Mouse (Mus musculus) neural tube, embryonic 13.5 days (tissue): ENCODE results near the gene Inpp5a. TPM values are rescaled to one million over a fixed set of nuclear protein-coding genes. Genes with fewer than 3 reads are reported as not detected.

Source experiments
- polyA plus RNA-seq: library from polyadenylated mRNA; unstranded; fragments of >200 nt; fragmentation: Nextera tagmentation; extraction: Ambion mirVana; gene quantifications from 2 replicates; pipeline ENCODE4 v1.2.1, GENCODE M21; 2015

Gene Inpp5a
- polyA plus RNA-seq, 1 experiment from 2014 or later, result 17.6 TPM

Other genes starting within 250 kb of the Inpp5a start
- 5.2 and 5.4 TPM in 2 replicates for gene Lrrc27, start 176.1 kb upstream of the Inpp5a start, polyA plus RNA-seq
- gene Stk32c, start 175.8 kb upstream of the Inpp5a start, polyA plus RNA-seq, result 0.87 and 1.4 TPM in 2 replicates
- gene Pwwp2b, start 140.6 kb upstream of the Inpp5a start, polyA plus RNA-seq, result 5.5 and 6.6 TPM in 2 replicates
- 5.3 and 7.8 TPM in 2 replicates for gene Nkx6-2, start 193.7 kb downstream of the Inpp5a start, polyA plus RNA-seq